Mouse (Mus musculus) gastrocnemius, postnatal 14 days (tissue): ENCODE measurements around the gene Dnm2. TPM values are rescaled to one million over a fixed set of nuclear protein-coding genes. Genes with fewer than 3 reads are reported as not detected.
"Not testable (repeated sequence)": the region's sequence is repeated elsewhere in the genome, so short reads cannot be mapped to it uniquely, and the experiment has no call there.

Experiments
- DNase-seq: peaks from one replicate; pipeline ENCODE4 v3.0.0; 2021; ENCODE audit warnings: mixed read lengths
- intact Hi-C: fragments of 180-260 bp; cut with DNase I; formaldehyde crosslinking; loops from one replicate; pipeline ENCODE4 v1.15.1; 2025; ENCODE audit warnings: low total_unique reads
- total RNA-seq, 2 experiments: library from RNA; stranded (reverse); gene quantifications; 2 replicates each; pipeline ENCODE4 v1.2.3; 2021

Dnm2 gene
- total RNA-seq, 2 experiments from 2014 or later: 47.8 to 48.0 TPM

- intact Hi-C loops: no loop called here
- DNase-seq: peak; percentile 38
Measured at GRCm38 (mm10) chr9:21451870-21452269, 27.2 kb downstream of the Dnm2 start.

- intact Hi-C loops: no loop called here
Measured at GRCm38 (mm10) chr9:21453003-21453402, 28.3 kb downstream of the Dnm2 start.

GRCm38 (mm10) chr9:21453459-21453858 is 28.8 kb downstream of the Dnm2 start:
- intact Hi-C loops: no loop called here
- DNase-seq: no peak

More at GRCm38 (mm10) chr9:21453003-21453402, 28.3 kb downstream of the Dnm2 start:
- no peak for DNase-seq

GRCm38 (mm10) chr9:21454556-21454955 is 29.8 kb downstream of the Dnm2 start:
- intact Hi-C loops: no loop called here
- no peak for DNase-seq

- no peak for DNase-seq
- intact Hi-C loops: no loop called here
Measured at GRCm38 (mm10) chr9:21455103-21455770, 30.5 kb downstream of the Dnm2 start.

- DNase-seq: no peak
- intact Hi-C loops: no loop called here
Measured at GRCm38 (mm10) chr9:21456246-21456929, 31.7 kb downstream of the Dnm2 start.

GRCm38 (mm10) chr9:21456930-21457634 is 32.4 kb downstream of the Dnm2 start:
- intact Hi-C loops: no loop called here
- DNase-seq: no peak

GRCm38 (mm10) chr9:21458821-21459220 is 34.1 kb downstream of the Dnm2 start:
- no peak for DNase-seq
- intact Hi-C loops: no loop called here

- intact Hi-C loops: loop anchor here (10.0 kb wide), 1 partner anchor 146 kb away; the partner anchor contains the start of gene Ap1m2
- no peak for DNase-seq
Measured at GRCm38 (mm10) chr9:21460400-21460940, 35.8 kb downstream of the Dnm2 start.

GRCm38 (mm10) chr9:21463138-21463590 is 38.5 kb downstream of the Dnm2 start:
- intact Hi-C loops: loop anchor here (10.0 kb wide), 1 partner anchor 148 kb away; the partner anchor contains the start of gene Ap1m2
- peak; percentile 73 for DNase-seq

- no peak for DNase-seq
Measured at GRCm38 (mm10) chr9:21463766-21464564, 39.3 kb downstream of the Dnm2 start.

GRCm38 (mm10) chr9:21464565-21464928 is 39.8 kb downstream of the Dnm2 start:
- intact Hi-C loops: loop anchor here (10.0 kb wide), 1 partner anchor 150 kb away; the partner anchor contains the start of gene Ap1m2
- DNase-seq: not testable (repeated sequence)

More at GRCm38 (mm10) chr9:21463766-21464564, 39.3 kb downstream of the Dnm2 start:
- intact Hi-C loops: loop anchor here (10.0 kb wide), 1 partner anchor 149 kb away; the partner anchor contains the start of gene Ap1m2

- intact Hi-C loops: loop anchor here (5.0 to 10.0 kb wide), 2 partner anchors 52 to 155 kb away; partner anchors contain the start of gene Ap1m2
- DNase-seq: peak; percentile 30
Measured at GRCm38 (mm10) chr9:21469032-21470024, 44.6 kb downstream of the Dnm2 start.

GRCm38 (mm10) chr9:21472913-21473312 is 48.2 kb downstream of the Dnm2 start:
- no peak for DNase-seq
- intact Hi-C loops: no loop called here

GRCm38 (mm10) chr9:21477707-21478106 is 53.0 kb downstream of the Dnm2 start:
- no peak for DNase-seq
- intact Hi-C loops: no loop called here

GRCm38 (mm10) chr9:21484065-21484464 is 59.4 kb downstream of the Dnm2 start:
- intact Hi-C loops: no loop called here
- DNase-seq: no peak

- DNase-seq, intact Hi-C loops: not testable (repeated sequence)
Measured at GRCm38 (mm10) chr9:21488246-21488645, 63.5 kb downstream of the Dnm2 start.

- intact Hi-C loops: no loop called here
- DNase-seq: no peak
Measured at GRCm38 (mm10) chr9:21490696-21491095, 66.0 kb downstream of the Dnm2 start.
